Mouse (Mus musculus) midbrain, postnatal 0 days (tissue): ENCODE data around the gene Pygo1. TPM values are rescaled to one million over a fixed set of nuclear protein-coding genes. Genes with fewer than 3 reads are reported as not detected.

Experiments
- ATAC-seq: fragments of 200-750 bp; cut with Nextera tagmentation; 2 replicates; pipeline ENCODE4 v1.8.0; 2017; ENCODE audit warnings: moderate number of reproducible peaks, mild to moderate bottlenecking, moderate TSS enrichment, moderate library complexity; ENCODE audit not compliant: low FRiP score
- DNase-seq: peaks from one replicate; pipeline ENCODE4 v3.0.0-alpha.2; 2015; ENCODE audit warnings: low spot score
- H3K27ac ChIP-seq: fragments of 300-500 bp; sonication (generic); 2 replicates; pipeline ENCODE4 v1.5.1; 2014; ENCODE audit warnings: low read depth, mild to moderate bottlenecking, low read length, mixed read lengths
- H3K27me3 ChIP-seq: fragments of 300-500 bp; sonication (generic); 2 replicates; pipeline ENCODE4 v1.6.1; 2014; ENCODE audit warnings: low read length, control low read depth, mixed read lengths; ENCODE audit not compliant: insufficient read depth
- H3K36me3 ChIP-seq: fragments of 300-500 bp; sonication (generic); 2 replicates; pipeline ENCODE4 v1.6.1; 2014; ENCODE audit warnings: low read length, control low read depth, mixed read lengths; ENCODE audit not compliant: insufficient read depth
- H3K4me1 ChIP-seq: fragments of 300-500 bp; sonication (generic); 2 replicates; pipeline ENCODE4 v1.6.1; 2014; ENCODE audit warnings: mild to moderate bottlenecking, control low read depth, antibody characterized with exemption, low read length, mixed read lengths; ENCODE audit not compliant: insufficient read depth
- H3K4me2 ChIP-seq: fragments of 300-500 bp; sonication (generic); 2 replicates; pipeline ENCODE4 v1.6.1; 2014; ENCODE audit warnings: low read depth, mild to moderate bottlenecking, low read length, mixed read lengths; ENCODE audit not compliant: poor library complexity, severe bottlenecking
- H3K4me3 ChIP-seq: fragments of 300-500 bp; sonication (generic); 2 replicates; pipeline ENCODE4 v1.5.1; 2014; ENCODE audit warnings: low read depth, mild to moderate bottlenecking, low read length, moderate library complexity
- H3K9ac ChIP-seq: fragments of 300-500 bp; sonication (generic); replicated peaks from 2 replicates; pipeline ENCODE4 v1.6.1; 2014; ENCODE audit warnings: mild to moderate bottlenecking, low read length, moderate library complexity, mixed read lengths; ENCODE audit not compliant: poor library complexity, severe bottlenecking
- H3K9me3 ChIP-seq: fragments of 300-500 bp; sonication (generic); 2 replicates; pipeline ENCODE4 v1.6.1; 2016; ENCODE audit warnings: low read length, control low read depth
- CTCF ChIP-seq: IDR thresholded peaks from 2 replicates; pipeline ENCODE4 v1.5.1; 2016; ENCODE audit warnings: antibody characterized with exemption, mild to moderate bottlenecking
- WGBS: fragments of 180-500 bp; shearing (Covaris S2); extraction: QIAGEN DNeasy Blood & Tissue Kit; methylation state at CpG from one replicate; pipeline ENCODE4 v1.1.7; 2014; 5-methylcytosine and 5-hydroxymethylcytosine counted together
- polyA plus RNA-seq: library from polyadenylated mRNA; unstranded; fragments of >200 nt; fragmentation: Nextera tagmentation; extraction: Ambion mirVana; gene quantifications from 2 replicates; pipeline ENCODE4 v1.2.1, GENCODE M21; 2015
- total RNA-seq: library from RNA; depleted of rRNA; stranded (reverse); fragments of >200 nt; gene quantifications from 2 replicates; pipeline ENCODE4 v1.2.3, GENCODE M21; 2014; rRNA removed

Gene Pygo1
- total RNA-seq (40.1 and 45.9 TPM in 2 replicates), polyA plus RNA-seq (8.3 and 9.3 TPM in 2 replicates)

- ATAC-seq (peak; percentile 80), DNase-seq (peak; percentile 43)
- H3K27me3 ChIP-seq, result no peaks in the 10 kb centered on the region
- H3K4me1 ChIP-seq, result peaks cover 6% of the 10 kb centered on the region
- no peak for TF ChIP-seq CTCF
- WGBS, result under 1% methylated on average over 79 of the region's 108 CpGs
- H3K27ac ChIP-seq, result peak within 1 kb of the TSS; percentile 84
- peak within 1 kb of the TSS; percentile 85 for H3K4me3 ChIP-seq
- H3K36me3 ChIP-seq, result no peaks in the 10 kb centered on the region
- peak within 1 kb of the TSS; percentile 96 for H3K9ac ChIP-seq
- H3K4me2 ChIP-seq, result peak within 1 kb of the TSS; percentile 95
- no peaks in the 10 kb centered on the region for H3K9me3 ChIP-seq
Observed at GRCm38 (mm10) chr9:72925021-72925934, at the start of gene Pygo1. Gene Pygo1 (plus strand): TSS chr9:72925645.

GRCm38 (mm10) chr9:72875878-72876277 lies 49.6 kb upstream of the Pygo1 start:
- Histone ChIP-seq H3K27me3 (no peaks in the 10 kb centered on the region), H3K9me3 (no peaks in the 10 kb centered on the region), H3K27ac (no peak overlapping the region), H3K4me3 (no peak overlapping the region), H3K9ac (no peak overlapping the region), H3K4me1 (0 out of 2 replicates have a peak, but pooled peaks cover 3% of the 10 kb centered on the region), H3K4me2 (no peak overlapping the region), H3K36me3 (no peaks in the 10 kb centered on the region)
- ATAC-seq (no peak), DNase-seq (no peak)
- TF ChIP-seq CTCF, result peak; percentile 42
- WGBS, result 86% methylated on average over 2 of the region's 2 CpGs

- Histone ChIP-seq H3K4me1 (0 out of 2 replicates have a peak, but pooled peaks cover 3% of the 10 kb centered on the region), H3K27ac (no peak overlapping the region), H3K9ac (no peak overlapping the region), H3K9me3 (no peaks in the 10 kb centered on the region), H3K27me3 (no peaks in the 10 kb centered on the region), H3K4me3 (no peak overlapping the region), H3K36me3 (no peaks in the 10 kb centered on the region), H3K4me2 (no peak overlapping the region)
- WGBS, result 42% methylated on average over 11 of the region's 11 CpGs
- TF ChIP-seq CTCF, result no peak
- no peak for ATAC-seq
- DNase-seq, result peak; percentile 34
Observed at GRCm38 (mm10) chr9:72877905-72878304, 47.5 kb upstream of the Pygo1 start.

GRCm38 (mm10) chr9:72878656-72879055 lies 46.8 kb upstream of the Pygo1 start:
- no peak overlapping the region for H3K9ac ChIP-seq

GRCm38 (mm10) chr9:72879601-72880000 lies 45.8 kb upstream of the Pygo1 start:
- Histone ChIP-seq H3K36me3 (no peaks in the 10 kb centered on the region), H3K27ac (no peak overlapping the region), H3K27me3 (no peaks in the 10 kb centered on the region), H3K9ac (no peak overlapping the region), H3K4me3 (no peak overlapping the region), H3K4me2 (no peak overlapping the region), H3K9me3 (no peaks in the 10 kb centered on the region), H3K4me1 (0 out of 2 replicates have a peak, but pooled peaks cover 3% of the 10 kb centered on the region)
- 49% methylated on average over 3 of the region's 3 CpGs for WGBS
- ATAC-seq, result no peak
- TF ChIP-seq CTCF, result no peak
- DNase-seq, result no peak

More at GRCm38 (mm10) chr9:72878656-72879055, 46.8 kb upstream of the Pygo1 start:
- 50% methylated on average over 6 of the region's 6 CpGs for WGBS
- H3K27me3 ChIP-seq, result no peaks in the 10 kb centered on the region
- DNase-seq (no peak), ATAC-seq (no peak)
- H3K4me2 ChIP-seq, result no peak overlapping the region
- no peaks in the 10 kb centered on the region for H3K36me3 ChIP-seq
- no peak for TF ChIP-seq CTCF
- no peak overlapping the region for H3K4me3 ChIP-seq
- H3K4me1 ChIP-seq, result 0 out of 2 replicates have a peak, but pooled peaks cover 3% of the 10 kb centered on the region
- no peaks in the 10 kb centered on the region for H3K9me3 ChIP-seq
- no peak overlapping the region for H3K27ac ChIP-seq
